Mouse (Mus musculus) CD4-positive naive resting alpha-beta T cell, adult 57 days (primary cell): ENCODE measurements around the gene Cbr4. TPM values are rescaled to one million over a fixed set of nuclear protein-coding genes. Genes with fewer than 3 reads are reported as not detected.

Experiments
- total RNA-seq: library from RNA; stranded (reverse); gene quantifications from one replicate; pipeline ENCODE4 v1.2.4, GENCODE M21; 2023

Gene Cbr4
- total RNA-seq = 7.3 TPM

GRCm38 (mm10) chr8:61487597-61488156 lies at the start of gene Cbr4:
Cbr4 (plus strand) TSS chr8:61487734.

